Mouse (Mus musculus) embryonic facial prominence, embryonic 15.5 days (tissue): Measurements from ENCODE around the gene Zfp458. TPM values are rescaled to one million over a fixed set of nuclear protein-coding genes. Genes with fewer than 3 reads are reported as not detected.
A peak's percentile ranks its signal among the peaks of the same experiment; 100 is the strongest.
"Not testable (repeated sequence)": the region's sequence is repeated elsewhere in the genome, so short reads cannot be mapped to it uniquely, and the experiment has no call there.

Experiments used
- ATAC-seq: fragments of 200-750 bp; cut with Nextera tagmentation; 2 replicates; pipeline ENCODE4 v1.8.0; 2017; ENCODE audit warnings: low read depth, moderate TSS enrichment; ENCODE audit not compliant: insufficient number of reproducible peaks, low FRiP score, low TSS enrichment
- H3K27ac ChIP-seq: fragments of 300-500 bp; sonication (generic); replicated peaks from 2 replicates; pipeline ENCODE4 v1.5.1; 2015; ENCODE audit warnings: mild to moderate bottlenecking, inconsistent platforms
- H3K27me3 ChIP-seq: fragments of 300-500 bp; sonication (generic); 2 replicates; pipeline ENCODE4 v1.6.1; 2015; ENCODE audit warnings: inconsistent platforms
- H3K36me3 ChIP-seq: fragments of 300-500 bp; sonication (generic); 2 replicates; pipeline ENCODE4 v1.6.1; 2015; ENCODE audit warnings: mild to moderate bottlenecking, inconsistent platforms
- H3K4me1 ChIP-seq: fragments of 300-500 bp; sonication (generic); 2 replicates; pipeline ENCODE4 v1.6.1; 2015; ENCODE audit warnings: inconsistent platforms
- H3K4me2 ChIP-seq: fragments of 300-500 bp; sonication (generic); replicated peaks from 2 replicates; pipeline ENCODE4 v1.6.1; 2015; ENCODE audit warnings: mild to moderate bottlenecking, inconsistent platforms
- H3K4me3 ChIP-seq: fragments of 300-500 bp; sonication (generic); replicated peaks from 2 replicates; pipeline ENCODE4 v1.5.1; 2015; ENCODE audit warnings: mild to moderate bottlenecking, inconsistent platforms
- H3K9ac ChIP-seq: fragments of 300-500 bp; sonication (generic); 2 replicates; pipeline ENCODE4 v1.6.1; 2015; ENCODE audit warnings: inconsistent platforms
- H3K9me3 ChIP-seq: fragments of 300-500 bp; sonication (generic); replicated peaks from 2 replicates; pipeline ENCODE4 v1.6.1; 2016; ENCODE audit warnings: inconsistent platforms
- WGBS: fragments of 180-500 bp; shearing (Covaris S2); methylation state at CpG from one replicate; pipeline ENCODE4 v1.1.7; 2015; 5-methylcytosine and 5-hydroxymethylcytosine counted together
- polyA plus RNA-seq: library from polyadenylated mRNA; unstranded; fragments of >200 nt; fragmentation: Nextera tagmentation; extraction: Ambion mirVana; gene quantifications from 2 replicates; pipeline ENCODE4 v1.2.1, GENCODE M21; 2015

Zfp458 gene
- 1.7 and 2.3 TPM in 2 replicates for polyA plus RNA-seq

- Histone ChIP-seq H3K4me3 (no peak within 1 kb of the TSS), H3K27me3 (no peaks in the 10 kb centered on the region), H3K4me2 (no peak within 1 kb of the TSS), H3K36me3 (no peaks in the 10 kb centered on the region), H3K9ac (no peak within 1 kb of the TSS), H3K27ac (no peak within 1 kb of the TSS), H3K9me3 (no peaks in the 10 kb centered on the region), H3K4me1 (no peaks in the 10 kb centered on the region)
- ATAC-seq = no peak
- 42% methylated on average over 7 of the region's 7 CpGs for WGBS
Observed at GRCm38 (mm10) chr13:67278314-67278713, at the start of gene Zfp458. TSS of gene Zfp458 (minus strand) at chr13:67278466.

GRCm38 (mm10) chr13:67306718-67307117 is 28.5 kb upstream of the Zfp458 start:
- no peak for ATAC-seq
- WGBS = 27% methylated on average over 5 of the region's 5 CpGs
- Histone ChIP-seq H3K27me3 (no peaks in the 10 kb centered on the region), H3K4me1 (peaks cover 7% of the 10 kb centered on the region), H3K27ac (no peak overlapping the region), H3K9ac (peak overlapping the region; percentile 69; the same call in 1 of the 2 replicates), H3K4me2 (peak overlapping the region; percentile 85), H3K4me3 (peak overlapping the region; percentile 63), H3K36me3 (no peaks in the 10 kb centered on the region), H3K9me3 (no peaks in the 10 kb centered on the region)

GRCm38 (mm10) chr13:67305822-67306672 is 27.8 kb upstream of the Zfp458 start, which contains the start of gene Zfp457:
TSS of gene Zfp457 (minus strand) at chr13:67306485.
- peak within 1 kb of the TSS; percentile 85 for H3K4me2 ChIP-seq
- H3K27ac ChIP-seq = no peak within 1 kb of the TSS
- H3K36me3 ChIP-seq = no peaks in the 10 kb centered on the region
- peak; percentile 97 for ATAC-seq
- peak within 1 kb of the TSS; percentile 63 for H3K4me3 ChIP-seq
- no peaks in the 10 kb centered on the region for H3K9me3 ChIP-seq
- 8% methylated on average over 16 of the region's 16 CpGs for WGBS
- no peaks in the 10 kb centered on the region for H3K27me3 ChIP-seq
- H3K4me1 ChIP-seq = peaks cover 7% of the 10 kb centered on the region
- peak within 1 kb of the TSS; percentile 69 for H3K9ac ChIP-seq

GRCm38 (mm10) chr13:67269383-67270065 is 8.7 kb downstream of the Zfp458 start:
- H3K9ac ChIP-seq, H3K27ac ChIP-seq, H3K27me3 ChIP-seq, H3K9me3 ChIP-seq, ATAC-seq, H3K4me1 ChIP-seq, H3K36me3 ChIP-seq: not testable (repeated sequence)
- Histone ChIP-seq H3K4me3 (peak overlapping the region; percentile 82), H3K4me2 (peak overlapping the region; percentile 75)
- WGBS = 41% methylated on average over 9 of the region's 9 CpGs

GRCm38 (mm10) chr13:67268568-67269369 is 9.5 kb downstream of the Zfp458 start:
- Histone ChIP-seq H3K27ac (0 out of 2 replicates have a peak overlapping the region, but pooled peaks have one; percentile 51), H3K9ac (peak overlapping the region; percentile 66), H3K4me2 (peak overlapping the region; percentile 75), H3K9me3 (no peaks in the 10 kb centered on the region), H3K36me3 (0 out of 2 replicates have a peak, but pooled peaks cover 4% of the 10 kb centered on the region), H3K4me1 (no peaks in the 10 kb centered on the region), H3K4me3 (peak overlapping the region; percentile 82), H3K27me3 (no peaks in the 10 kb centered on the region)
- WGBS = 6% methylated on average over 18 of the region's 18 CpGs
- ATAC-seq = peak; percentile 88

DNA sequence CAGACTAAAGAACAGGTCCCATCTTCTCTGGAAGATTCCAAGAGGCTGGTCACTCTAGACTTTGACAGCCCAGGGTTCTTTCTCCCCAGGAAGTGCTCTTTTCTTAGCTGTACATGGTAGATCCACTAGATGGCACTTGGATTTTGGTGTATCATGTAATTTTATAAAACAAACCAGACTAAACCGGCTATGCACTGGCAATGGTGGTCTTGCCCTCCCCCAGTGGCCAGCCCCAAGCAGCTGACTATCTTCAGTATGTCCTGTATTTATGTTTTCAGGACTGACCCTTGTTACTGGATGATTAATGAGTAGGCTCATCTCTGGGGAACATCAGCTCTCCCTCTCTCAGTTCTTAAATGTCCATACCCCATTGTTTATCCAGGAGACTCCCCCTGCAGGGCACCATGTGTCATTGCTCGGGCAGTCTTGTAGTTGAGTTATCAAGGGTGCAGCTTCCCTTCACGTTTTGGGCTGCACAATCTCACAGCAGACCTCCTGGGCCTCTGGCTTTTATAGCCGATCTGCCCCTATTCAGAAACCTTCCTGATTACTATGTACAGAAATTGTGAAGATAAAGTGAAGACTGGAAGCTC is 64.2 kb downstream of the Zfp458 start:
- Histone ChIP-seq H3K9me3 (no peaks in the 10 kb centered on the region), H3K4me3 (no peak overlapping the region), H3K4me2 (no peak overlapping the region), H3K9ac (no peak overlapping the region), H3K27ac (no peak overlapping the region), H3K36me3 (no peaks in the 10 kb centered on the region), H3K27me3 (no peaks in the 10 kb centered on the region), H3K4me1 (no peaks in the 10 kb centered on the region)
- 63% methylated on average over 4 of the region's 4 CpGs for WGBS
- no peak for ATAC-seq

Other genes starting within 250 kb of the Zfp458 start
- gene Zfp712, start 217.3 kb downstream of the Zfp458 start, polyA plus RNA-seq = 4.1 and 4.4 TPM in 2 replicates
- gene Zfp708, start 180.5 kb downstream of the Zfp458 start, polyA plus RNA-seq = 4.9 and 6.0 TPM in 2 replicates
- 3.6 and 3.7 TPM in 2 replicates for gene Gm28557, start 169.9 kb downstream of the Zfp458 start, polyA plus RNA-seq
- gene Rslcan18, start 162.2 kb downstream of the Zfp458 start, polyA plus RNA-seq = 0.33 and 0.37 TPM in 2 replicates
- gene Zfp759, start 156.8 kb downstream of the Zfp458 start, polyA plus RNA-seq = 1.7 and 2.4 TPM in 2 replicates
- 6.1 and 7.2 TPM in 2 replicates for gene Rsl1, start 105.3 kb downstream of the Zfp458 start, polyA plus RNA-seq
- gene Zfp455, start 84.0 kb downstream of the Zfp458 start, polyA plus RNA-seq = 2.2 and 2.6 TPM in 2 replicates
- 0.45 and 1.1 TPM in 2 replicates for gene Zfp457, start 28.0 kb upstream of the Zfp458 start, polyA plus RNA-seq
- 2.1 and 2.6 TPM in 2 replicates for gene Zfp595, start 54.1 kb upstream of the Zfp458 start, polyA plus RNA-seq
- not detected in 2 replicates for gene Gm28044, start 82.1 kb upstream of the Zfp458 start, polyA plus RNA-seq
- gene Zfp953, start 82.1 kb upstream of the Zfp458 start, polyA plus RNA-seq = 0.89 and 0.95 TPM in 2 replicates
- 0.41 TPM in 1 of 2 replicates, not detected in the other for gene Gm28041, start 97.3 kb upstream of the Zfp458 start, polyA plus RNA-seq
- gene Zfp456, start 97.3 kb upstream of the Zfp458 start, polyA plus RNA-seq = 1.7 and 1.8 TPM in 2 replicates
- gene Zfp429, start 121.4 kb upstream of the Zfp458 start, polyA plus RNA-seq = 6.1 and 7.2 TPM in 2 replicates
- gene Zfp459, start 143.0 kb upstream of the Zfp458 start, polyA plus RNA-seq = 1.2 and 1.6 TPM in 2 replicates
- gene Zfp874a, start 173.2 kb upstream of the Zfp458 start, polyA plus RNA-seq = 10.1 and 10.7 TPM in 2 replicates
- 2.7 and 3.2 TPM in 2 replicates for gene Zfp874b, start 205.8 kb upstream of the Zfp458 start, polyA plus RNA-seq
- 14.4 and 15.6 TPM in 2 replicates for gene Zfp58, start 222.1 kb upstream of the Zfp458 start, polyA plus RNA-seq
- gene Gm26965, start 247.7 kb upstream of the Zfp458 start, polyA plus RNA-seq = not detected in 2 replicates
- 24.6 TPM in 2 replicates for gene Zfp87, start 247.7 kb upstream of the Zfp458 start, polyA plus RNA-seq